Mouse (Mus musculus): ENCODE measurements around the gene Olfr632. TPM values are rescaled to one million over a fixed set of nuclear protein-coding genes. Genes with fewer than 3 reads are reported as not detected.

Olfr632 gene
- polyA plus RNA-seq, 1 experiment from 2014 or later = not detected

Other genes with a start within 250 kb of the Olfr632 start
- gene Olfr243, start 219.7 kb upstream of the Olfr632 start, polyA plus RNA-seq (2015; fragmentation: Nextera tagmentation; extraction: Ambion mirVana) = not detected in 2 replicates
- gene Olfr628, start 204.0 kb upstream of the Olfr632 start, polyA plus RNA-seq (2015; fragmentation: Nextera tagmentation; extraction: Ambion mirVana) = not detected in 2 replicates
- gene Olfr629, start 189.4 kb upstream of the Olfr632 start, polyA plus RNA-seq (2015; fragmentation: Nextera tagmentation; extraction: Ambion mirVana) = not detected in 2 replicates
- gene Olfr630, start 177.0 kb upstream of the Olfr632 start, polyA plus RNA-seq (2015; fragmentation: Nextera tagmentation; extraction: Ambion mirVana) = not detected in 2 replicates
- gene Olfr69, start 162.8 kb upstream of the Olfr632 start, polyA plus RNA-seq (2015; fragmentation: Nextera tagmentation; extraction: Ambion mirVana) = not detected in 2 replicates
- gene Olfr68, start 154.6 kb upstream of the Olfr632 start, polyA plus RNA-seq (2015; fragmentation: Nextera tagmentation; extraction: Ambion mirVana) = not detected in 2 replicates
- gene Olfr67, start 142.5 kb upstream of the Olfr632 start, polyA plus RNA-seq (2015; fragmentation: Nextera tagmentation; extraction: Ambion mirVana) = not detected in 2 replicates
- 3,412 and 3,951 TPM in 2 replicates for gene Hbb-bt, start 120.4 kb upstream of the Olfr632 start, polyA plus RNA-seq (2015; fragmentation: Nextera tagmentation; extraction: Ambion mirVana)
- gene Hbb-bs, start 106.3 kb upstream of the Olfr632 start, polyA plus RNA-seq (2015; fragmentation: Nextera tagmentation; extraction: Ambion mirVana) = 10,346 and 10,923 TPM in 2 replicates
- gene Hbb-bh2, start 93.8 kb upstream of the Olfr632 start, polyA plus RNA-seq (2015; fragmentation: Nextera tagmentation; extraction: Ambion mirVana) = not detected in 2 replicates
- gene Hbb-bh1, start 91.2 kb upstream of the Olfr632 start, polyA plus RNA-seq (2015; fragmentation: Nextera tagmentation; extraction: Ambion mirVana) = 3.2 and 5.3 TPM in 2 replicates
- 236 and 533 TPM in 2 replicates for gene Hbb-y, start 81.1 kb upstream of the Olfr632 start, polyA plus RNA-seq (2015; fragmentation: Nextera tagmentation; extraction: Ambion mirVana)
- gene Olfr66, start 48.1 kb upstream of the Olfr632 start, polyA plus RNA-seq (2015; fragmentation: Nextera tagmentation; extraction: Ambion mirVana) = not detected in 2 replicates
- gene Olfr64, start 39.9 kb upstream of the Olfr632 start, polyA plus RNA-seq (2015; fragmentation: Nextera tagmentation; extraction: Ambion mirVana) = not detected in 2 replicates
- not detected in 2 replicates for gene Olfr65, start 30.9 kb upstream of the Olfr632 start, polyA plus RNA-seq (2015; fragmentation: Nextera tagmentation; extraction: Ambion mirVana)
- not detected in 2 replicates for gene Olfr631, start 5.5 kb upstream of the Olfr632 start, polyA plus RNA-seq (2015; fragmentation: Nextera tagmentation; extraction: Ambion mirVana)
- gene Olfr633, start 10.1 kb downstream of the Olfr632 start, polyA plus RNA-seq (2015; fragmentation: Nextera tagmentation; extraction: Ambion mirVana) = not detected in 2 replicates
- gene Olfr635, start 36.8 kb downstream of the Olfr632 start, polyA plus RNA-seq (2015; fragmentation: Nextera tagmentation; extraction: Ambion mirVana) = not detected in 2 replicates
- gene Olfr638, start 64.4 kb downstream of the Olfr632 start, polyA plus RNA-seq (2015; fragmentation: Nextera tagmentation; extraction: Ambion mirVana) = not detected in 2 replicates
- gene Olfr639, start 83.0 kb downstream of the Olfr632 start, polyA plus RNA-seq (2015; fragmentation: Nextera tagmentation; extraction: Ambion mirVana) = not detected in 2 replicates
- not detected in 2 replicates for gene Olfr640, start 91.2 kb downstream of the Olfr632 start, polyA plus RNA-seq (2015; fragmentation: Nextera tagmentation; extraction: Ambion mirVana)
- not detected in 2 replicates for gene Olfr641, start 101.1 kb downstream of the Olfr632 start, polyA plus RNA-seq (2015; fragmentation: Nextera tagmentation; extraction: Ambion mirVana)
- gene Olfr642, start 118.3 kb downstream of the Olfr632 start, polyA plus RNA-seq (2015; fragmentation: Nextera tagmentation; extraction: Ambion mirVana) = not detected in 2 replicates
- gene 4930516K23Rik, start 127.1 kb downstream of the Olfr632 start, polyA plus RNA-seq (2015; fragmentation: Nextera tagmentation; extraction: Ambion mirVana) = not detected in 2 replicates
- gene Olfr644, start 137.5 kb downstream of the Olfr632 start, polyA plus RNA-seq (2015; fragmentation: Nextera tagmentation; extraction: Ambion mirVana) = not detected in 2 replicates
- not detected in 2 replicates for gene Olfr645, start 151.1 kb downstream of the Olfr632 start, polyA plus RNA-seq (2015; fragmentation: Nextera tagmentation; extraction: Ambion mirVana)
- not detected in 2 replicates for gene Olfr646, start 170.5 kb downstream of the Olfr632 start, polyA plus RNA-seq (2015; fragmentation: Nextera tagmentation; extraction: Ambion mirVana)
- not detected in 2 replicates for gene Ubqln5, start 195.5 kb downstream of the Olfr632 start, polyA plus RNA-seq (2015; fragmentation: Nextera tagmentation; extraction: Ambion mirVana)
- not detected in 2 replicates for gene Olfr643, start 203.1 kb downstream of the Olfr632 start, polyA plus RNA-seq (2015; fragmentation: Nextera tagmentation; extraction: Ambion mirVana)
- gene Ubqln3, start 208.9 kb downstream of the Olfr632 start, polyA plus RNA-seq (2015; fragmentation: Nextera tagmentation; extraction: Ambion mirVana) = not detected in 2 replicates
- not detected in 2 replicates for gene Ubqlnl, start 216.2 kb downstream of the Olfr632 start, polyA plus RNA-seq (2015; fragmentation: Nextera tagmentation; extraction: Ambion mirVana)
- not detected in 2 replicates for gene Olfm5, start 230.5 kb downstream of the Olfr632 start, polyA plus RNA-seq (2015; fragmentation: Nextera tagmentation; extraction: Ambion mirVana)
- 0.11 and 0.24 TPM in 2 replicates for gene Olfr648, start 249.0 kb downstream of the Olfr632 start, polyA plus RNA-seq (2015; fragmentation: Nextera tagmentation; extraction: Ambion mirVana)